ENCODE assay signal across 8 mouse cellular contexts in genomic region chr16:46487436-46488097, GRCm38 (mm10). TPM values are rescaled to one million over a fixed set of nuclear protein-coding genes. Genes with fewer than 3 reads are reported as not detected.
DNase-seq lines count a peak whose midpoint lies in the region; ATAC-seq lines count a peak whose summit lies in the region.
"Had no signal": no experiment of that assay in that cellular context is flagged by ENCODE, and none has a peak within 500 bp of the region (broad histone marks: within the 10 kb centered on the region; RNA-seq: fewer than 3 reads in every experiment).

No protein-coding gene starts in this region.

- no peak overlapping the region for H3K9ac ChIP-seq in kidney, embryonic 16.5 days (replicated peaks; ENCODE audit: low read length)
- H3K9ac ChIP-seq: embryonic facial prominence, embryonic 12.5 days had no signal

- no peak overlapping the region for H3K4me2 ChIP-seq in kidney, embryonic 16.5 days (replicated peaks; ENCODE audit: low read depth, low read length)
- H3K4me2 ChIP-seq: embryonic facial prominence, embryonic 12.5 days had no signal

- H3K27me3 ChIP-seq in kidney, embryonic 16.5 days (ENCODE audit: insufficient read depth, low read length): no peaks in the 10 kb centered on the region
- H3K27me3 ChIP-seq: embryonic facial prominence, embryonic 12.5 days had no signal

- H3K4me1 ChIP-seq in kidney, embryonic 16.5 days (ENCODE audit: insufficient read depth, low read length): 0 out of 2 replicates have a peak, but pooled peaks cover 7% of the 10 kb centered on the region
- H3K4me1 ChIP-seq: embryonic facial prominence, embryonic 12.5 days had no signal

- no peaks in the 10 kb centered on the region for H3K9me3 ChIP-seq in kidney, embryonic 16.5 days (ENCODE audit: low read length)

- no peaks in the 10 kb centered on the region for H3K36me3 ChIP-seq in kidney, embryonic 16.5 days (ENCODE audit: insufficient read depth, low read length)
- H3K36me3 ChIP-seq: embryonic facial prominence, embryonic 12.5 days had no signal

- no peak overlapping the region for H3K4me3 ChIP-seq in kidney, embryonic 16.5 days (ENCODE audit: low read length)
- H3K4me3 ChIP-seq: embryonic facial prominence, embryonic 12.5 days had no signal

- no peak overlapping the region for H3K27ac ChIP-seq in kidney, embryonic 16.5 days (ENCODE audit: low read length)
- H3K27ac ChIP-seq: embryonic facial prominence, embryonic 12.5 days had no signal

- peak; percentile 53 for DNase-seq in urinary bladder, postnatal 14 days (ENCODE audit: low spot score)
- no peak for DNase-seq in urinary bladder, adult 2 months (ENCODE audit: low spot score)
- DNase-seq in cerebellum, adult 9-11 months: peak; percentile 47
- peak; percentile 40 to 73 for DNase-seq in frontal cortex, postnatal 36 days (ENCODE audit: low spot score in 2 of 2)
- DNase-seq in lung, postnatal 25 days (ENCODE audit: low spot score): peak; percentile 69
- DNase-seq in telencephalon, adult 2 months (ENCODE audit: low read depth, low spot score): peak; percentile 58

- ATAC-seq in kidney, embryonic 16.5 days (ENCODE audit: low FRiP score, low TSS enrichment): peak; percentile 57

- WGBS in kidney, embryonic 16.5 days: 52% methylated on average over 3 of the region's 3 CpGs

RNA-seq across cellular contexts. Expression of gene Nectin3, which starts 10.8 kb away (rescaled TPM):
- 19.1 and 20.8 TPM in 2 replicates for polyA plus RNA-seq in urinary bladder, adult 2 months (2012; rRNA removed)
- 16.7 and 16.9 TPM in 2 replicates for polyA plus RNA-seq in kidney, embryonic 16.5 days (2015; fragmentation: Nextera tagmentation; extraction: Ambion mirVana)
